8 mouse cellular contexts compared by ENCODE assay signal in genomic region chr11:48825979-48826751, GRCm38 (mm10). TPM values are rescaled to one million over a fixed set of nuclear protein-coding genes. Genes with fewer than 3 reads are reported as not detected.
DNase-seq lines count a peak whose midpoint lies in the region; ATAC-seq and TF ChIP-seq lines count a peak whose summit lies in the region.
"Not testable (repeated sequence)": the region's sequence is repeated elsewhere in the genome, so short reads cannot be mapped to it uniquely, and the experiment has no call there.

Gene Trim7, plus strand, starts transcription at chr11:48826140.
Gene Gm12184, minus strand, starts transcription at chr11:48826655.

- H3K9me3 ChIP-seq in ES-Bruce4 (replicated peaks; ENCODE audit: control insufficient read depth, insufficient read depth, low read length, poor library complexity, severe bottlenecking); embryonic facial prominence, embryonic 10.5 days; hindbrain, embryonic 11.5 days (ENCODE audit: control insufficient read depth, low read length); liver, postnatal 0 days (ENCODE audit: low read length); midbrain, embryonic 13.5 days; stomach, embryonic 14.5 days (ENCODE audit: control insufficient read depth, low read depth, low read length): not testable (repeated sequence)

- not testable (repeated sequence) for TF ChIP-seq POLR2A in ES-Bruce4 (IDR thresholded peaks at IDR 0.05; ENCODE audit: insufficient read depth, low read length)

- not testable (repeated sequence) for TF ChIP-seq CTCF in ES-Bruce4 (IDR thresholded peaks at IDR 0.05; ENCODE audit: low read depth, low read length)
- TF ChIP-seq CTCF in liver, postnatal 0 days (IDR thresholded peaks at IDR 0.05; ENCODE audit: low read depth) = peak; percentile 23; the same call in 1 of the 2 replicates

- not testable (repeated sequence) for H3K27me3 ChIP-seq in ES-Bruce4 (ENCODE audit: control insufficient read depth, insufficient read depth, low read length, poor library complexity, severe bottlenecking); stomach, embryonic 14.5 days (ENCODE audit: control insufficient read depth, insufficient read depth, low read length)
- peaks cover 33% of the 10 kb centered on the region for H3K27me3 ChIP-seq in embryonic facial prominence, embryonic 10.5 days (replicated peaks; ENCODE audit: low read depth, poor library complexity, severe bottlenecking)
- H3K27me3 ChIP-seq in hindbrain, embryonic 11.5 days (ENCODE audit: control insufficient read depth, insufficient read depth, low read length) = peaks cover 13% of the 10 kb centered on the region
- peaks cover 16% of the 10 kb centered on the region for H3K27me3 ChIP-seq in liver, postnatal 0 days (ENCODE audit: insufficient read depth, low read length)
- peaks cover 37% of the 10 kb centered on the region for H3K27me3 ChIP-seq in midbrain, embryonic 13.5 days

- TF ChIP-seq EP300 in ES-Bruce4 (IDR thresholded peaks at IDR 0.05; ENCODE audit: insufficient read depth, low read depth, low read length); liver, postnatal 0 days (IDR thresholded peaks at IDR 0.05; ENCODE audit: low read depth): not testable (repeated sequence)

- peak within 1 kb of the TSS; percentile 72 for H3K4me3 ChIP-seq in ES-Bruce4 (ENCODE audit: low read depth, low read length)
- H3K4me3 ChIP-seq in embryonic facial prominence, embryonic 10.5 days = peak within 1 kb of the TSS; percentile 58
- H3K4me3 ChIP-seq in hindbrain, embryonic 11.5 days (ENCODE audit: low read depth, low read length) = peak within 1 kb of the TSS; percentile 40
- H3K4me3 ChIP-seq in liver, postnatal 0 days (ENCODE audit: low read depth, low read length) = peak within 1 kb of the TSS; percentile 48
- H3K4me3 ChIP-seq in midbrain, embryonic 13.5 days (replicated peaks) = peak within 1 kb of the TSS; percentile 46
- peak within 1 kb of the TSS; percentile 43 for H3K4me3 ChIP-seq in stomach, embryonic 14.5 days (ENCODE audit: low read depth, low read length)

- H3K27ac ChIP-seq in ES-Bruce4 (ENCODE audit: insufficient read depth, low read length) = peak within 1 kb of the TSS; percentile 68
- H3K27ac ChIP-seq in embryonic facial prominence, embryonic 10.5 days (replicated peaks) = peak within 1 kb of the TSS; percentile 66; the same call in 1 of the 2 replicates
- not testable (repeated sequence) for H3K27ac ChIP-seq in hindbrain, embryonic 11.5 days (ENCODE audit: low read depth, low read length)
- peak within 1 kb of the TSS; percentile 52 for H3K27ac ChIP-seq in liver, postnatal 0 days (ENCODE audit: low read depth)
- H3K27ac ChIP-seq in midbrain, embryonic 13.5 days = peak within 1 kb of the TSS; percentile 47; the same call in 1 of the 2 replicates
- peak within 1 kb of the TSS; percentile 58; the same call in 1 of the 2 replicates for H3K27ac ChIP-seq in stomach, embryonic 14.5 days (ENCODE audit: low read length)

- H3K36me3 ChIP-seq in ES-Bruce4 (ENCODE audit: control insufficient read depth, insufficient read depth, low read length, poor library complexity, severe bottlenecking); embryonic facial prominence, embryonic 10.5 days (replicated peaks); hindbrain, embryonic 11.5 days (ENCODE audit: control insufficient read depth, insufficient read depth, low read length); liver, postnatal 0 days (replicated peaks; ENCODE audit: insufficient read depth, low read length); midbrain, embryonic 13.5 days; stomach, embryonic 14.5 days (ENCODE audit: control insufficient read depth, insufficient read depth, low read length): not testable (repeated sequence)

- not testable (repeated sequence) for H3K4me1 ChIP-seq in ES-Bruce4 (ENCODE audit: control insufficient read depth, insufficient read depth, low read length); hindbrain, embryonic 11.5 days (replicated peaks; ENCODE audit: control insufficient read depth, insufficient read depth, low read length)
- peaks cover 20% of the 10 kb centered on the region for H3K4me1 ChIP-seq in embryonic facial prominence, embryonic 10.5 days
- peaks cover 20% of the 10 kb centered on the region for H3K4me1 ChIP-seq in liver, postnatal 0 days (ENCODE audit: insufficient read depth)
- peaks cover 23% of the 10 kb centered on the region for H3K4me1 ChIP-seq in midbrain, embryonic 13.5 days (replicated peaks)
- H3K4me1 ChIP-seq in stomach, embryonic 14.5 days (ENCODE audit: control insufficient read depth, insufficient read depth, low read length) = 0 out of 2 replicates have a peak, but pooled peaks cover 10% of the 10 kb centered on the region

- not testable (repeated sequence) for DNase-seq in embryonic facial prominence, embryonic 10.5 days (ENCODE audit: low spot score); hindbrain, embryonic 11.5 days (ENCODE audit: low spot score); liver, postnatal 0 days
- peak; percentile 39 for DNase-seq in kidney, postnatal 10 days

- 2% methylated on average over 66 of the region's 92 CpGs for WGBS in embryonic facial prominence, embryonic 10.5 days
- WGBS in hindbrain, embryonic 11.5 days = 1% methylated on average over 36 of the region's 92 CpGs
- WGBS in liver, postnatal 0 days (ENCODE audit: insufficient replicate concordance) = under 1% methylated on average over 33 of the region's 92 CpGs
- WGBS in midbrain, embryonic 13.5 days = under 1% methylated on average over 53 of the region's 92 CpGs
- WGBS in stomach, embryonic 14.5 days = under 1% methylated on average over 32 of the region's 92 CpGs

- ATAC-seq in frontal cortex, adult (ENCODE audit: low TSS enrichment) = peak; percentile 63
- ATAC-seq in hindbrain, embryonic 11.5 days (ENCODE audit: low FRiP score) = peak; percentile 81
- peak; percentile 86 for ATAC-seq in liver, postnatal 0 days
- ATAC-seq in midbrain, embryonic 13.5 days = peak; percentile 86
- peak; percentile 80 for ATAC-seq in stomach, embryonic 14.5 days (ENCODE audit: insufficient number of reproducible peaks, insufficient read depth, low FRiP score, low read depth)

- peak within 1 kb of the TSS; percentile 52 for H3K4me2 ChIP-seq in hindbrain, embryonic 11.5 days (replicated peaks; ENCODE audit: low read depth, low read length)
- H3K4me2 ChIP-seq in liver, postnatal 0 days (ENCODE audit: low read depth, low read length) = peak within 1 kb of the TSS; percentile 81
- peak within 1 kb of the TSS; percentile 56 for H3K4me2 ChIP-seq in midbrain, embryonic 13.5 days (replicated peaks)
- peak within 1 kb of the TSS; percentile 68 for H3K4me2 ChIP-seq in stomach, embryonic 14.5 days (replicated peaks; ENCODE audit: low read depth, low read length)

- H3K9ac ChIP-seq in ES-Bruce4 (ENCODE audit: low read depth, poor library complexity, severe bottlenecking) = peak within 1 kb of the TSS; percentile 49
- H3K9ac ChIP-seq in hindbrain, embryonic 11.5 days (ENCODE audit: low read depth, low read length) = not testable (repeated sequence)
- H3K9ac ChIP-seq in liver, postnatal 0 days (replicated peaks) = peak within 1 kb of the TSS; percentile 51
- peak within 1 kb of the TSS; percentile 41; the same call in 1 of the 2 replicates for H3K9ac ChIP-seq in midbrain, embryonic 13.5 days (replicated peaks)
- H3K9ac ChIP-seq in stomach, embryonic 14.5 days (replicated peaks; ENCODE audit: low read depth, low read length) = peak within 1 kb of the TSS; percentile 30; the same call in 1 of the 2 replicates

RNA-seq across cellular contexts. Expression of gene Trim7, which starts in this region (rescaled TPM):
- 8.1 and 8.7 TPM in 2 replicates for polyA plus RNA-seq in ES-Bruce4 (2011; ENCODE audit: insufficient read depth, insufficient read length, low read depth, missing spikeins)
- 0.14 and 0.16 TPM in 2 replicates for polyA plus RNA-seq in embryonic facial prominence, embryonic 10.5 days (2016; fragmentation: Nextera tagmentation; extraction: Ambion mirVana)
- 0.56 and 0.77 TPM in 2 replicates for polyA plus RNA-seq in hindbrain, embryonic 11.5 days (2014; fragmentation: Nextera tagmentation; extraction: Ambion mirVana)
- polyA plus RNA-seq in liver, postnatal 0 days (2015; fragmentation: Nextera tagmentation; extraction: Ambion mirVana) = 0.48 and 0.52 TPM in 2 replicates
- 0.89 and 1.0 TPM in 2 replicates for polyA plus RNA-seq in midbrain, embryonic 13.5 days (2015; fragmentation: Nextera tagmentation; extraction: Ambion mirVana)
- polyA plus RNA-seq in stomach, embryonic 14.5 days (2014; fragmentation: Nextera tagmentation; extraction: Ambion mirVana) = 1.4 and 2.1 TPM in 2 replicates

RNA-seq across cellular contexts. Expression of gene Gm12184, which starts in this region (rescaled TPM):
- polyA plus RNA-seq in ES-Bruce4 (2011; ENCODE audit: insufficient read depth, insufficient read length, low read depth, missing spikeins) = 88.5 and 95.4 TPM in 2 replicates
- polyA plus RNA-seq in embryonic facial prominence, embryonic 10.5 days (2016; fragmentation: Nextera tagmentation; extraction: Ambion mirVana) = 3.0 and 5.7 TPM in 2 replicates
- polyA plus RNA-seq in hindbrain, embryonic 11.5 days (2014; fragmentation: Nextera tagmentation; extraction: Ambion mirVana) = 5.8 and 7.4 TPM in 2 replicates
- 4.9 and 5.0 TPM in 2 replicates for polyA plus RNA-seq in liver, postnatal 0 days (2015; fragmentation: Nextera tagmentation; extraction: Ambion mirVana)
- polyA plus RNA-seq in midbrain, embryonic 13.5 days (2015; fragmentation: Nextera tagmentation; extraction: Ambion mirVana) = 3.4 and 3.6 TPM in 2 replicates
- 4.5 and 4.9 TPM in 2 replicates for polyA plus RNA-seq in stomach, embryonic 14.5 days (2014; fragmentation: Nextera tagmentation; extraction: Ambion mirVana)

Comparison
In these comparisons a context has a peak if more than half of its experiments do, and no peak if none do; other contexts are left out.
1. RNA of gene Gm12184 (polyA plus RNA-seq): 88.5 to 95.4 TPM in ES-Bruce4; 5.8 to 7.4 TPM in hindbrain, embryonic 11.5 days, 4.9 to 5.0 TPM in liver, postnatal 0 days, 4.5 to 4.9 TPM in stomach, embryonic 14.5 days, 3.4 to 3.6 TPM in midbrain, embryonic 13.5 days and 3.0 to 5.7 TPM in embryonic facial prominence, embryonic 10.5 days; every median in the first group is over 10 times any median in the second.
2. Peak in every context shown above with its lines, with median percentiles within 50 percentile points of each other: H3K4me3 ChIP-seq, ATAC-seq and H3K4me2 ChIP-seq.